Mouse (Mus musculus): Measurements from ENCODE around the gene Sufu. TPM values are rescaled to one million over a fixed set of nuclear protein-coding genes. Genes with fewer than 3 reads are reported as not detected.

Gene Sufu
- total and polyA plus RNA-seq, 3 experiments: 8.7 to 11.0 (median 10.6) TPM

- intact Hi-C loops (cut with DNase I): no loop called here
- H3K4me3 ChIP-seq: no peak overlapping the region
- peak overlapping the region; percentile 97 for H3K27ac ChIP-seq
- no peaks in the 10 kb centered on the region for H3K27me3 ChIP-seq (ENCODE audit: control insufficient read depth, insufficient read depth, low read length)
- H3K4me1 ChIP-seq (ENCODE audit: control insufficient read depth, insufficient read depth, low read length): peaks cover 30% of the 10 kb centered on the region
- no peaks in the 10 kb centered on the region for H3K79me2 ChIP-seq (replicated peaks; ENCODE audit: control insufficient read depth, insufficient read depth, low read length)
- TF ChIP-seq CTCF (IDR thresholded peaks at IDR 0.05) (no peak), EP300 (IDR thresholded peaks at IDR 0.05; ENCODE audit: insufficient read depth, low read depth, low read length) (no peak), POLR2A (IDR thresholded peaks at IDR 0.05; ENCODE audit: insufficient read depth, low read depth, low read length) (no peak)
- no peaks in the 10 kb centered on the region for H3K36me3 ChIP-seq (ENCODE audit: control insufficient read depth, insufficient read depth, low read length)
- WGBS: 29% methylated on average over 17 of the region's 17 CpGs
- no peak overlapping the region; the same call in 1 of the 2 replicates for H3K9ac ChIP-seq (ENCODE audit: low read depth, low read length)
- DNase-seq: no peak
Observed at GRCm38 (mm10) chr19:46527632-46528528, 131.2 kb downstream of the Sufu start.

- peak overlapping the region; percentile 72 for H3K9ac ChIP-seq (ENCODE audit: low read depth, low read length)
- no peaks in the 10 kb centered on the region for H3K79me2 ChIP-seq (replicated peaks; ENCODE audit: control insufficient read depth, insufficient read depth, low read length)
- peak; percentile 74 to 86 for DNase-seq
- H3K4me3 ChIP-seq: peak overlapping the region; percentile 52
- WGBS: 3% methylated on average over 20 of the region's 20 CpGs
- TF ChIP-seq EP300 (IDR thresholded peaks at IDR 0.05; ENCODE audit: insufficient read depth, low read depth, low read length): peak; percentile 67
- TF ChIP-seq CTCF (IDR thresholded peaks at IDR 0.05): peak; percentile 62
- TF ChIP-seq POLR2A (IDR thresholded peaks at IDR 0.05; ENCODE audit: insufficient read depth, low read depth, low read length): peak; percentile 65
- peak overlapping the region; percentile 97 for H3K27ac ChIP-seq
- intact Hi-C loops (cut with DNase I): no loop called here
- H3K36me3 ChIP-seq (ENCODE audit: control insufficient read depth, insufficient read depth, low read length): no peaks in the 10 kb centered on the region
- no peaks in the 10 kb centered on the region for H3K27me3 ChIP-seq (ENCODE audit: control insufficient read depth, insufficient read depth, low read length)
- H3K4me1 ChIP-seq (ENCODE audit: control insufficient read depth, insufficient read depth, low read length): peaks cover 23% of the 10 kb centered on the region
Observed at GRCm38 (mm10) chr19:46528529-46529213, 132.0 kb downstream of the Sufu start.

- Histone ChIP-seq H3K27ac (peak overlapping the region; percentile 97), H3K4me1 (ENCODE audit: control insufficient read depth, insufficient read depth, low read length) (peaks cover 14% of the 10 kb centered on the region), H3K27me3 (ENCODE audit: control insufficient read depth, insufficient read depth, low read length) (no peaks in the 10 kb centered on the region), H3K79me2 (replicated peaks; ENCODE audit: control insufficient read depth, insufficient read depth, low read length) (no peaks in the 10 kb centered on the region), H3K9ac (ENCODE audit: low read depth, low read length) (peak overlapping the region; percentile 42; the same call in 1 of the 2 replicates), H3K4me3 (no peak overlapping the region), H3K36me3 (ENCODE audit: control insufficient read depth, insufficient read depth, low read length) (no peaks in the 10 kb centered on the region)
- intact Hi-C loops (cut with DNase I): no loop called here
- no peak for TF ChIP-seq POLR2A (IDR thresholded peaks at IDR 0.05; ENCODE audit: insufficient read depth, low read depth, low read length)
- TF ChIP-seq CTCF (IDR thresholded peaks at IDR 0.05): no peak
- no peak for TF ChIP-seq EP300 (IDR thresholded peaks at IDR 0.05; ENCODE audit: insufficient read depth, low read depth, low read length)
- WGBS: 42% methylated on average over 13 of the region's 13 CpGs
- no peak for DNase-seq
Observed at GRCm38 (mm10) chr19:46529601-46530448, 133.1 kb downstream of the Sufu start.

- whole genome bisulfite sequencing: 60% methylated on average over 8 of the region's 8 CpGs
- H3K36me3 ChIP-seq (ENCODE audit: control insufficient read depth, insufficient read depth, low read length): no peaks in the 10 kb centered on the region
- TF ChIP-seq CTCF (IDR thresholded peaks at IDR 0.05) (peak; percentile 25), POLR2A (IDR thresholded peaks at IDR 0.05; ENCODE audit: insufficient read depth, low read depth, low read length) (no peak), EP300 (IDR thresholded peaks at IDR 0.05; ENCODE audit: insufficient read depth, low read depth, low read length) (no peak)
- 0 out of 2 replicates have a peak overlapping the region, but pooled peaks have one; percentile 14 for H3K4me3 ChIP-seq
- H3K4me1 ChIP-seq (ENCODE audit: control insufficient read depth, insufficient read depth, low read length): peaks cover 9% of the 10 kb centered on the region
- no peaks in the 10 kb centered on the region for H3K79me2 ChIP-seq (replicated peaks; ENCODE audit: control insufficient read depth, insufficient read depth, low read length)
- H3K9ac ChIP-seq (ENCODE audit: low read depth, low read length): no peak overlapping the region
- no peak for DNase-seq
- intact Hi-C loops (cut with DNase I): no loop called here
- no peaks in the 10 kb centered on the region for H3K27me3 ChIP-seq (ENCODE audit: control insufficient read depth, insufficient read depth, low read length)
- peak overlapping the region; percentile 97; the same call in 1 of the 2 replicates for H3K27ac ChIP-seq
Observed at GRCm38 (mm10) chr19:46530449-46530990, 133.8 kb downstream of the Sufu start.

Measured in heart, adult 2 months (tissue).